Mouse (Mus musculus): ENCODE data around the gene Gjd3.

DNA sequence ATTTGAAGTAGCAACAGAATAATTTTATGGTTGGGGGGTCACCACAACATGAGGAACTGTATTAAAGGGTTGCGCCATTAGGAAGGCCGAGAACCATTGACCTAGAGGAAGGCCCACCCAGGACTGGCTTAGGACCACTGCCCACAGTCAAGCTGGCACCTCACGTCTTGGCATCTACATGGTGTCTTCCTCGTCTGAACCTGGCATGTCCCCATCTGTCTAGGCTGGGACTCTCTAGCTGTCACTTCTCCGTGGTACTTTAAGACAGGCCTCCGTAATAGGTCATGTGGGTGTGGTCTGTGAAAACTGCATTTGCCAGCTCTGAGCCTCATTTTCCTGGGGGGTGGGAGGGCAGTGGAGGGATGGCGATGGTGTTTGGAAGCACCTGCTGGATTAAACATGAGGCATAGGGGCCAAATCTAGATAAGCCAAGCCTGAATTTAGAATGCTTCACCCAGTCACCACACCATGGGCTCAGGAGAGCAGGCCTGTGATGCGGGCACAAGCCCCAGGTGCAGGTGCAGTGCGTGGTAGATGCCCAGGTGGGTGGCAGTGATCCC, 9.9 kb downstream of the Gjd3 start:
- TF ChIP-seq MYOD1 (IDR thresholded peaks at IDR 0.05; ENCODE audit: control insufficient read depth, insufficient read length, low read depth) (no peak), CEBPB (IDR thresholded peaks at IDR 0.05; ENCODE audit: low read depth) (no peak), CTCF (IDR thresholded peaks at IDR 0.05; ENCODE audit: control insufficient read depth, insufficient read depth, insufficient read length) (no peak)
